12 mouse cellular contexts compared by ENCODE assay signal in the genomic region with DNA sequence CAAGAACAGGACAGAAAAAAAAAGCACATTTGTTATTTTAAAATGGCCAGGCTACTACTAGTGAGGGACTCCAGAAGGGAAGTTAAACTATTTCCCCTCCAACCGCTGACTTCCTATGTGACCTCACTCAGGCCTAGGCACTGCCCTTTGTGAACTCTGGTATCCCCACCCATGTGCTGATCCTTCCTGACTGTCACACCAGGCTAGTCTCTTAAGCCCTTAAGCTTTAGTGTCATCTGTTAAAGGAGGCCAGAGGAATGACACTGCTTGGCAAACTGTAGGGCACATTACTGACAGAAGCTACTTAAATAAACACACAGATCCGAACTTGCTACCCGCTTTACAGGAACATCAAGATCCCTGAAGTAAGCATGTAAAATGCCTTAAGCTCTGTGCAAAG. TPM values are rescaled to one million over a fixed set of nuclear protein-coding genes. Genes with fewer than 3 reads are reported as not detected.
DNase-seq lines count a peak whose midpoint lies in the region; ATAC-seq and TF ChIP-seq lines count a peak whose summit lies in the region.
"Had no signal": no experiment of that assay in that cellular context is flagged by ENCODE, and none has a peak within 500 bp of the region (broad histone marks: within the 10 kb centered on the region; RNA-seq: fewer than 3 reads in every experiment).

No protein-coding gene starts in this region.

- no peak for ATAC-seq in kidney, embryonic 15.5 days (replicated peaks; ENCODE audit: low FRiP score)
- ATAC-seq in heart, embryonic 16.5 days (replicated peaks; ENCODE audit: extremely low read depth, insufficient read depth, low FRiP score), result peak; percentile 55; the same call in 1 of the 2 replicates

- H3K4me2 ChIP-seq in kidney, embryonic 15.5 days, result no peak overlapping the region
- no peak overlapping the region for H3K4me2 ChIP-seq in heart, embryonic 16.5 days (ENCODE audit: low read depth, low read length)

- no peaks in the 10 kb centered on the region for H3K27me3 ChIP-seq in kidney, embryonic 15.5 days
- no peaks in the 10 kb centered on the region for H3K27me3 ChIP-seq in heart, embryonic 16.5 days (ENCODE audit: control insufficient read depth, insufficient read depth, low read length)

- H3K4me1 ChIP-seq in kidney, embryonic 15.5 days, result peaks cover 39% of the 10 kb centered on the region
- peaks cover 30% of the 10 kb centered on the region for H3K4me1 ChIP-seq in bone marrow macrophage, adult 2 months (ENCODE audit: control insufficient read depth, insufficient read depth, low read length)
- peaks cover 12% of the 10 kb centered on the region for H3K4me1 ChIP-seq in heart, embryonic 16.5 days (ENCODE audit: control insufficient read depth, insufficient read depth, low read length)

- 74% methylated on average over 3 of the region's 3 CpGs for WGBS in kidney, embryonic 15.5 days
- WGBS in heart, embryonic 16.5 days, result 63% methylated on average over 3 of the region's 3 CpGs

- TF ChIP-seq CTCF in bone marrow macrophage, adult 2 months (IDR thresholded peaks at IDR 0.05; ENCODE audit: low read depth, low read length), result no peak

- no peak overlapping the region for H3K27ac ChIP-seq in kidney, embryonic 15.5 days
- H3K27ac ChIP-seq in bone marrow macrophage, adult 2 months (ENCODE audit: insufficient read depth, low read depth, low read length), result peak overlapping the region; percentile 90
- H3K27ac ChIP-seq in heart, embryonic 16.5 days (ENCODE audit: low read length), result no peak overlapping the region
- H3K27ac ChIP-seq: kidney, postnatal 0 days had no signal

- no peak for TF ChIP-seq POLR2A in bone marrow macrophage, adult 2 months (IDR thresholded peaks at IDR 0.05; ENCODE audit: borderline replicate concordance, low read depth, low read length)

- H3K9me3 ChIP-seq in kidney, embryonic 15.5 days (replicated peaks), result no peaks in the 10 kb centered on the region
- H3K9me3 ChIP-seq in heart, embryonic 16.5 days (replicated peaks; ENCODE audit: control insufficient read depth, low read length), result no peaks in the 10 kb centered on the region

- H3K4me3 ChIP-seq in kidney, embryonic 15.5 days (replicated peaks), result no peak overlapping the region
- H3K4me3 ChIP-seq in bone marrow macrophage, adult 2 months (ENCODE audit: insufficient read depth, low read length), result peak overlapping the region; percentile 41
- H3K4me3 ChIP-seq in heart, embryonic 16.5 days (ENCODE audit: low read length), result no peak overlapping the region
- H3K4me3 ChIP-seq: erythroblast, embryonic 14.5 days had no signal

- H3K36me3 ChIP-seq in kidney, embryonic 15.5 days, result peaks cover 11% of the 10 kb centered on the region
- no peaks in the 10 kb centered on the region; the same call in 1 of the 2 replicates for H3K36me3 ChIP-seq in heart, embryonic 16.5 days (ENCODE audit: control insufficient read depth, insufficient read depth)

- peak; percentile 40 for DNase-seq in kidney, adult 9 months
- DNase-seq in naive thymus-derived CD4-positive, alpha-beta T cell, adult 2 months (ENCODE audit: low read depth), result peak; percentile 37
- DNase-seq in Muller cell, postnatal 12 days (ENCODE audit: inconsistent ontology term), result no peak
- no peak for DNase-seq in cerebellum, postnatal 4 days (ENCODE audit: low spot score in 2 of 2)
- DNase-seq in left cerebral cortex, postnatal 36 days (ENCODE audit: low spot score in 2 of 2), result no peak
- DNase-seq: left cerebral cortex, postnatal 4 days; right cerebral cortex, postnatal 25 days had no signal

- H3K9ac ChIP-seq in kidney, embryonic 15.5 days, result no peak overlapping the region
- no peak overlapping the region for H3K9ac ChIP-seq in heart, embryonic 16.5 days (ENCODE audit: low read length)

- intact Hi-C loops in left cerebral cortex, postnatal 36 days (cut with DNase I), result no loop called here

RNA-seq across cellular contexts. Expression of a gene that starts 11.7 kb away (rescaled TPM):
- polyA plus RNA-seq in kidney, embryonic 15.5 days (2015; fragmentation: Nextera tagmentation; extraction: Ambion mirVana), result 15.0 and 15.4 TPM in 2 replicates
- polyA plus RNA-seq in bone marrow macrophage, adult 2 months (2012; ENCODE audit: insufficient read depth, insufficient read length, missing spikeins), result 28.5 and 29.8 TPM in 2 replicates
- polyA plus RNA-seq in heart, embryonic 16.5 days (2015; fragmentation: Nextera tagmentation; extraction: Ambion mirVana), result 6.0 and 6.2 TPM in 2 replicates
- 10 to 100 TPM; 39.0 to 46.1 TPM for total RNA-seq in left cerebral cortex, postnatal 36 days (2021)

Comparison
In these comparisons a context has a peak if more than half of its experiments do, and no peak if none do; other contexts are left out.
1. DNase-seq: peak in kidney, adult 9 months (single experiment) and naive thymus-derived CD4-positive, alpha-beta T cell, adult 2 months (single experiment); none in Muller cell, postnatal 12 days (single experiment), cerebellum, postnatal 4 days (0 of 2) and left cerebral cortex, postnatal 36 days (0 of 2).